9 mouse cellular contexts compared by ENCODE assay signal in the genomic region with DNA sequence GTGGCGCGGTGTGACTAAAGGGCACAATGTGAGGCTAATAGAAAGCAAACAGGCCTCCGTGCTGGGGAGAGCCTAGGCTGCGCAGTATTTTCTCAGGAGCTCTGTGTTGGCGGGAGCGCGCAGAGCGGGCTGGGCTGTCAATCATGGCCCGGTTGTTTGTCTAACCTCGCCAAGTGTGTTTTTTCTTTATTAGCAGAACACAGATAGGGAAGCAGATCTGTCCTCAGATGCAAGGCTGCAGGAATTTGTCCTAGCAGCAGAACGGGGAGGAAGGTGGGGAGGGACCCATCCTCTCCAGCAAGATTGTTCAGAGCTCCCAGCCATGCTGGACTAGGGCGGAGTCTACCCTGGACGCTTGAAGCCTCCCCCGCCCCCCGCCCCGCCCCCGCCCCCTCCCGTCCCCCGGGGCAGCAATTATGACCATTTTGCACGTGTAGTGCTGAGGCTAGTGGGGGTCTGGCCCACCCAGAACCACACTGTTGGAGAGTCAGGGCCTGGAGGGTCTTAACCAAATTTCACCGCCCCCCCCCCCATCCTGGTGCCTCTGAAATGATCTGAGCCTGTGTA. TPM values are rescaled to one million over a fixed set of nuclear protein-coding genes. Genes with fewer than 3 reads are reported as not detected.
A peak's percentile ranks its signal among the peaks of the same experiment; 100 is the strongest.
DNase-seq lines count a peak whose midpoint lies in the region; ATAC-seq and TF ChIP-seq lines count a peak whose summit lies in the region.
"Had no signal": no experiment of that assay in that cellular context is flagged by ENCODE, and none has a peak within 500 bp of the region (broad histone marks: within the 10 kb centered on the region; RNA-seq: fewer than 3 reads in every experiment).

No protein-coding gene starts in this region.

- H3K4me1 ChIP-seq in embryonic facial prominence, embryonic 14.5 days (ENCODE audit: control insufficient read depth, insufficient read depth, low read length), result peaks cover 9% of the 10 kb centered on the region
- peaks cover 14% of the 10 kb centered on the region for H3K4me1 ChIP-seq in limb, embryonic 12.5 days (replicated peaks)

- H3K4me3 ChIP-seq in layer of hippocampus, adult 2 months, result peak overlapping the region; percentile 22; the same call in 1 of the 2 replicates
- H3K4me3 ChIP-seq in embryonic facial prominence, embryonic 14.5 days (ENCODE audit: low read depth, low read length), result peak overlapping the region; percentile 23
- H3K4me3 ChIP-seq in limb, embryonic 12.5 days (replicated peaks), result peak overlapping the region; percentile 37

- no peaks in the 10 kb centered on the region for H3K36me3 ChIP-seq in embryonic facial prominence, embryonic 14.5 days (ENCODE audit: control insufficient read depth, insufficient read depth, low read length)
- no peaks in the 10 kb centered on the region for H3K36me3 ChIP-seq in limb, embryonic 12.5 days

- H3K27me3 ChIP-seq in embryonic facial prominence, embryonic 14.5 days (replicated peaks; ENCODE audit: control insufficient read depth, insufficient read depth, low read length), result no peaks in the 10 kb centered on the region; the same call in 1 of the 2 replicates
- H3K27me3 ChIP-seq in limb, embryonic 12.5 days, result peaks cover 35% of the 10 kb centered on the region

- TF ChIP-seq CTCF in layer of hippocampus, adult 2 months (conservative IDR thresholded peaks at IDR 0.05), result no peak

- 4% methylated on average over 11 of the region's 21 CpGs for WGBS in embryonic facial prominence, embryonic 14.5 days
- 1% methylated on average over 21 of the region's 21 CpGs for WGBS in limb, embryonic 12.5 days

- no peak overlapping the region for H3K27ac ChIP-seq in layer of hippocampus, adult 2 months
- 0 out of 2 replicates have a peak overlapping the region, but pooled peaks have one; percentile 25 for H3K27ac ChIP-seq in embryonic facial prominence, embryonic 14.5 days (replicated peaks; ENCODE audit: low read depth, low read length)
- 0 out of 2 replicates have a peak overlapping the region, but pooled peaks have one; percentile 62 for H3K27ac ChIP-seq in limb, embryonic 12.5 days

- H3K4me2 ChIP-seq in embryonic facial prominence, embryonic 14.5 days (ENCODE audit: low read depth, low read length), result peak overlapping the region; percentile 44
- peak overlapping the region; percentile 59 for H3K4me2 ChIP-seq in limb, embryonic 12.5 days

- DNase-seq in layer of hippocampus, adult 2 months (ENCODE audit: low spot score in 2 of 2), result peak in 1 of 2 experiments; percentile 15
- no peak for DNase-seq in layer of hippocampus, adult 9-11 months
- peak; percentile 72 for DNase-seq in embryonic facial prominence, embryonic 14.5 days (ENCODE audit: low spot score)
- peak; percentile 62 for DNase-seq in retina, postnatal 1 day
- no peak for DNase-seq in adrenal gland, adult 8-10 months
- DNase-seq in kidney, postnatal 36 days, result no peak
- DNase-seq in gastrocnemius, postnatal 10 days, result no peak

- H3K9me3 ChIP-seq in embryonic facial prominence, embryonic 14.5 days (ENCODE audit: control insufficient read depth, low read length), result no peaks in the 10 kb centered on the region
- no peaks in the 10 kb centered on the region for H3K9me3 ChIP-seq in limb, embryonic 12.5 days

- H3K9ac ChIP-seq in embryonic facial prominence, embryonic 14.5 days (ENCODE audit: low read depth, low read length), result peak overlapping the region; percentile 44; the same call in 1 of the 2 replicates
- H3K9ac ChIP-seq in limb, embryonic 12.5 days (replicated peaks), result peak overlapping the region; percentile 46; the same call in 1 of the 2 replicates

- ATAC-seq in embryonic facial prominence, embryonic 14.5 days (ENCODE audit: low read depth), result peak; percentile 83
- peak; percentile 77 for ATAC-seq in limb, embryonic 12.5 days (ENCODE audit: insufficient number of reproducible peaks, insufficient read depth, low FRiP score, low TSS enrichment, low read depth)

RNA-seq across cellular contexts. Expression of a gene that starts 43.7 kb away (rescaled TPM):
- not detected for total RNA-seq in layer of hippocampus, adult 2 months (2021)
- polyA plus RNA-seq in embryonic facial prominence, embryonic 14.5 days (2014; fragmentation: Nextera tagmentation; extraction: Ambion mirVana), result 30.9 and 34.4 TPM in 2 replicates
- polyA plus RNA-seq in limb, embryonic 12.5 days (2016; fragmentation: Nextera tagmentation; extraction: Ambion mirVana), result 2.7 and 4.8 TPM in 2 replicates
- not detected for total RNA-seq in adrenal gland, adult 8-10 months (2022)
- total RNA-seq in gastrocnemius, postnatal 10 days (2021), result not detected
- total RNA-seq: neutrophil, adult 5-6 weeks had no signal

Comparison
In these comparisons a context has a peak if more than half of its experiments do, and no peak if none do; other contexts are left out.
1. DNase-seq: peak in embryonic facial prominence, embryonic 14.5 days (single experiment) and retina, postnatal 1 day (single experiment); none in layer of hippocampus, adult 9-11 months (single experiment), adrenal gland, adult 8-10 months (single experiment), kidney, postnatal 36 days (0 of 2) and gastrocnemius, postnatal 10 days (single experiment).
2. Peak in every context shown above with its lines, with median percentiles within 50 percentile points of each other: H3K4me3 ChIP-seq.